9 mouse cellular contexts compared by ENCODE assay signal in genomic region chr4:139091478-139092355, GRCm38 (mm10). TPM values are rescaled to one million over a fixed set of nuclear protein-coding genes. Genes with fewer than 3 reads are reported as not detected.
DNase-seq lines count a peak whose midpoint lies in the region; ATAC-seq and TF ChIP-seq lines count a peak whose summit lies in the region.
"Had no signal": no experiment of that assay in that cellular context is flagged by ENCODE, and none has a peak within 500 bp of the region (broad histone marks: within the 10 kb centered on the region; RNA-seq: fewer than 3 reads in every experiment).

No protein-coding gene starts in this region.

- H3K4me1 ChIP-seq in cerebellum, adult 2 months (ENCODE audit: control insufficient read depth, insufficient read depth, low read length): no peaks in the 10 kb centered on the region; the same call in 1 of the 2 replicates
- H3K4me1 ChIP-seq in midbrain, postnatal 0 days (ENCODE audit: insufficient read depth, low read length): no peaks in the 10 kb centered on the region

- peak overlapping the region; percentile 44; the same call in 1 of the 2 replicates for H3K9ac ChIP-seq in midbrain, postnatal 0 days (replicated peaks; ENCODE audit: low read length, poor library complexity, severe bottlenecking)

- H3K4me2 ChIP-seq in midbrain, postnatal 0 days (ENCODE audit: low read depth, low read length, poor library complexity, severe bottlenecking): peak overlapping the region; percentile 86

- no peak for ATAC-seq in midbrain, postnatal 0 days (ENCODE audit: low FRiP score)

- H3K27me3 ChIP-seq in cerebellum, adult 2 months (ENCODE audit: control insufficient read depth, insufficient read depth, low read length): peaks cover 9% of the 10 kb centered on the region; the same call in 1 of the 2 replicates
- peaks cover 35% of the 10 kb centered on the region for H3K27me3 ChIP-seq in midbrain, postnatal 0 days (ENCODE audit: insufficient read depth, low read length)

- no peak overlapping the region for H3K27ac ChIP-seq in cerebellum, adult 2 months (ENCODE audit: insufficient read depth, low read length)
- H3K27ac ChIP-seq in midbrain, postnatal 0 days (ENCODE audit: low read depth, low read length): 0 out of 2 replicates have a peak overlapping the region, but pooled peaks have one; percentile 38

- 10% methylated on average over 28 of the region's 28 CpGs for WGBS in cerebellum, adult 2 months
- WGBS in midbrain, postnatal 0 days: 4% methylated on average over 28 of the region's 28 CpGs

- H3K36me3 ChIP-seq in midbrain, postnatal 0 days (ENCODE audit: insufficient read depth, low read length): no peaks in the 10 kb centered on the region

- no peak for DNase-seq in cerebellum, adult 2 months
- DNase-seq in cerebellum, adult 8-10 months: no peak
- peak; percentile 48 for DNase-seq in R1 (ENCODE audit: low read depth, low spot score)
- peak; percentile 74 for DNase-seq in gastrocnemius, postnatal 14 days
- peak; percentile 32 for DNase-seq in kidney, postnatal 14 days
- DNase-seq in midbrain, postnatal 0 days (ENCODE audit: low spot score): peak; percentile 64
- DNase-seq in cerebellum, adult 11-12 months: no peak
- DNase-seq in left cerebral cortex, adult 11 months (ENCODE audit: low spot score): no peak

- intact Hi-C loops in gastrocnemius, postnatal 14 days (cut with DNase I; ENCODE audit: low total_unique reads): no loop called here

- no peak for TF ChIP-seq CTCF in cerebellum, adult 2 months (IDR thresholded peaks at IDR 0.05; ENCODE audit: borderline replicate concordance, insufficient read depth, low read depth, low read length)
- no peak for TF ChIP-seq CTCF in midbrain, postnatal 0 days (IDR thresholded peaks at IDR 0.05)

- H3K9me3 ChIP-seq in midbrain, postnatal 0 days (ENCODE audit: low read length): no peaks in the 10 kb centered on the region

- TF ChIP-seq POLR2A in cerebellum, adult 2 months (IDR thresholded peaks at IDR 0.05; ENCODE audit: borderline replicate concordance, insufficient read depth, low read length): no peak

- H3K4me3 ChIP-seq in cerebellum, adult 2 months (replicated peaks; ENCODE audit: insufficient read depth, low read depth, low read length): peak overlapping the region; percentile 46
- peak overlapping the region; percentile 53 for H3K4me3 ChIP-seq in midbrain, postnatal 0 days (ENCODE audit: low read depth, low read length)

RNA-seq across cellular contexts. Expression of gene Nbl1, which starts 1.1 kb away (rescaled TPM):
- 55.0 and 63.1 TPM in 2 replicates for polyA plus RNA-seq in cerebellum, adult 2 months (2012; rRNA removed)
- 10 to 100 TPM; 32.2 to 39.6 TPM for total RNA-seq in gastrocnemius, postnatal 14 days (2021)
- total RNA-seq in midbrain, postnatal 0 days (2014; rRNA removed): 60.7 and 62.2 TPM in 2 replicates
- polyA plus RNA-seq in midbrain, postnatal 0 days (2015; fragmentation: Nextera tagmentation; extraction: Ambion mirVana): 53.4 and 55.7 TPM in 2 replicates

RNA-seq across cellular contexts. Expression of gene Htr6, which starts 16.3 kb away (rescaled TPM):
- polyA plus RNA-seq in cerebellum, adult 2 months (2012; rRNA removed): 1.1 and 1.2 TPM in 2 replicates
- not detected for total RNA-seq in gastrocnemius, postnatal 14 days (2021)
- 4.2 and 5.9 TPM in 2 replicates for total RNA-seq in midbrain, postnatal 0 days (2014; rRNA removed)
- polyA plus RNA-seq in midbrain, postnatal 0 days (2015; fragmentation: Nextera tagmentation; extraction: Ambion mirVana): 1.0 and 1.1 TPM in 2 replicates
- total RNA-seq: hematopoietic stem cell, adult 5-6 weeks had no signal

RNA-seq across cellular contexts. Expression of gene Minos1, which starts 39.2 kb away (rescaled TPM):
- polyA plus RNA-seq in cerebellum, adult 2 months (2012; rRNA removed): 212 and 218 TPM in 2 replicates
- total RNA-seq in gastrocnemius, postnatal 14 days (2021): 100 to 1,000 TPM; 434 to 465 TPM
- 21.9 and 31.0 TPM in 2 replicates for total RNA-seq in midbrain, postnatal 0 days (2014; rRNA removed)
- polyA plus RNA-seq in midbrain, postnatal 0 days (2015; fragmentation: Nextera tagmentation; extraction: Ambion mirVana): 377 and 397 TPM in 2 replicates

Comparison
In these comparisons a context has a peak if more than half of its experiments do, and no peak if none do; other contexts are left out.
1. DNase-seq: peak in R1 (single experiment), gastrocnemius, postnatal 14 days (single experiment), kidney, postnatal 14 days (single experiment) and midbrain, postnatal 0 days (single experiment); none in cerebellum, adult 2 months (0 of 2), cerebellum, adult 8-10 months (single experiment), cerebellum, adult 11-12 months (single experiment) and left cerebral cortex, adult 11 months (single experiment).
2. RNA of gene Minos1, which starts 39.2 kb away (total RNA-seq): 434 to 465 TPM in gastrocnemius, postnatal 14 days; 21.9 to 31.0 TPM in midbrain, postnatal 0 days; every median in the first group is over 10 times any median in the second.